Mouse (Mus musculus): ENCODE measurements at regions not wholly inside any gene's neighbourhood (a gene's known extent, or its start where the extent isn't known, plus 50 kb on each side); places are given as distances from the start of the nearest gene placed in this dataset.
"Not testable (repeated sequence)": the region's sequence is repeated elsewhere in the genome, so short reads cannot be mapped to it uniquely, and the experiment has no call there.

DNA sequence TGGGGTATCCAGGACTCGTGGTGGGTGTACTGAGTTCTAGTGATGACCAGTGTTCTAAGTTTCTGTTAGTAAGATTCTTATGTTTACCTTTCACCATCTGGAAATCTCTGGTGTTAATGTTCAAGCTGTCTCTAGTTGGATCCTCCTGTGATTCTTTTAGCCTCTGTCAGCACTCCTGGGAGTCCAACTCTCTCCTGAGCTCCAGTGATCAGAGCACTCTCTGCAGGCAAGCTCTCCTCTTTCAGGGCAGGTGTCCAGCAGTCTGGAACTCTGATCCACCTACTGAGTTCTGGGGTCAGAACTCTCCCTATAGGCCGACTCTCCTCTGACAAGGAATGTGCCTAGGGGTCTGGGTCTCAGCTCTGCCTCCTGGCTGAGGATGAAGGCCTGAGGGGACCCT lies 272.6 kb upstream of the Tbl1xr1 start:
- TF ChIP-seq EP300 (IDR thresholded peaks at IDR 0.05; ENCODE audit: low read depth in 1 of 2, low read length in 2 of 2); CTCF (IDR thresholded peaks at IDR 0.05 in 2 of 3, conservative IDR thresholded peaks at IDR 0.05 in 1 of 3; ENCODE audit: control insufficient read depth in 1 of 3, insufficient read depth in 1 of 3, low read depth in 2 of 3, low read length in 3 of 3, poor library complexity in 1 of 3, severe bottlenecking in 1 of 3); RCOR1 (IDR thresholded peaks at IDR 0.05; ENCODE audit: low read depth, low read length); NRF1 (IDR thresholded peaks at IDR 0.05; ENCODE audit: insufficient read depth, low read depth, low read length, poor library complexity, severe bottlenecking); MAX (IDR thresholded peaks at IDR 0.05; ENCODE audit: low read length); HCFC1 (IDR thresholded peaks at IDR 0.05; ENCODE audit: low read depth, low read length); CHD1 (IDR thresholded peaks at IDR 0.05; ENCODE audit: low read depth, low read length); TAL1 (IDR thresholded peaks at IDR 0.05; ENCODE audit: low read length); MYC (IDR thresholded peaks at IDR 0.05; ENCODE audit: low read depth, low read length): not testable (repeated sequence)

Data from MEL (cell line).